Mouse (Mus musculus): ENCODE measurements around the gene Ninj1. TPM values are rescaled to one million over a fixed set of nuclear protein-coding genes. Genes with fewer than 3 reads are reported as not detected.
A peak's percentile ranks its signal among the peaks of the same experiment; 100 is the strongest.

Ninj1 gene
- polyA plus RNA-seq, 1 experiment = 78.6 TPM

DNA sequence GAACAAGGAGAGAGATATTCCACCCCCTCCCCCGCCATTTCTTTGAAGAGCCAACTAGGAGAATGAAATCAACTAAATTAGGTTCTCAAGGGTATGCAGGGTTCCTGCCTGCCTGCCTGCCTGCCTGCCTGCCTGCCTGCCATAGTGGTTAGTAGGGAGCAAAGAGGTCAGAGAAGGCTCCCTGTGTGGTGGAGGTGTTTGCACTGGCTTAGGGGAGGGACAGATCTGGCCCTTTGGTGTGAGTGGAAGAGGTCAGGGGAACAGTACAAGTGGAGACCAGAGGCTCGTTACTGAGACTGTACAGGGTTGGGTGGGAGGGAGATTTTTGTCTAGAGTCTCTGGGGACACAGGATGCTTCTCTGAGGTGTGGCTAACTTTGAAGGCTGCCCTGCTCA is 1.7 kb downstream of the Ninj1 start:
- H3K79me2 ChIP-seq (ENCODE audit: control insufficient read depth, insufficient read depth) = peaks cover 16% of the 10 kb centered on the region
- TF ChIP-seq MAX (IDR thresholded peaks at IDR 0.05) = no peak
- H3K27me3 ChIP-seq (ENCODE audit: control insufficient read depth, insufficient read depth, insufficient read length) = no peaks in the 10 kb centered on the region
- no peaks in the 10 kb centered on the region for H3K36me3 ChIP-seq (ENCODE audit: control insufficient read depth, insufficient read depth)
- peaks cover 1% of the 10 kb centered on the region for H3K79me3 ChIP-seq (ENCODE audit: low read depth)
- H3K4me3 ChIP-seq (ENCODE audit: insufficient read depth, poor library complexity, severe bottlenecking) = no peak overlapping the region
- no peak overlapping the region for H3ac ChIP-seq (ENCODE audit: control insufficient read depth, insufficient read length, low read depth)

DNA sequence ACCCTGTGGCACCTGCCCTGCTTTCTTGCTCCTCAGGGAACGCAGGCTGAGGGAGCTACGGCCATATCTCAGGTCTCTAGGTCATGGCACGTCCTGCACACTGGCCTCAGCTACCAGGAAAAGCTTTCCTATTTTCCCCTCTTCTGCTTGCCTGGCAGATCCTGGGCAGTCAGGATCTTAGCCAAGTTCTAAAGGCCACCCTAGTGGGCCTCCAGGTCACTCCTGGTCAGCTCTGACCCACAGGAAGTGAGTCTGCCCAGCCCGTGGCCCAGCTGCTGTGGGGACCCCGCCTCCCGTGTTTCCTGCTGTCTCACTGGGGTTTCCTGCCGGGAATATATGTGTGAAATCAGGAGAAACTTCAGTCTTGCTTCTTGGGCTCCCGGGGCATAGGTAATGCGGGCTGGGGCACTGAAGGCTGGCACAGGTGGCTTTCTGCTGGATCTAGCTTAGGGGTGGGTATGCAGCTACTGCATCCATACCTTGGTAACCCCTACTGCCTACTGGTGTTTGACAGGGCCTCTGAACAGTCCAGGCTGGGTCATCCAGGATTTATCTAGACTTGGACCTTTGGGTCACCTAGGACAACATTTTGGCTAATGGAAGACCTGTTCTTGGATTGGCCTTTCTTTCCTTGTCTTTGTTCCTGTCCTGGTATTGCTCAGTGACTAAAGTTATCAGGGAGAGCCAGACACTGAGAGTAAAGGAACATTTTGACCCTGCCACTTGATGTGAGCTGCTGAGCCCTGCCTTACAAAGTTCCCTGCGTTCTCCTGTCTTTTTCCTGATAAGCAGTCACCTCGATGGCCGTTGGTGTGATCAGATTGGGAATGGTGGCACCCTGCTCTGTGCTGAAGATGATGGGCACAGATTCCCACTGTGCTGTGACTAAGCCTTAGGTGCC is 2.9 kb downstream of the Ninj1 start:
- H3K4me3 ChIP-seq (ENCODE audit: insufficient read depth, poor library complexity, severe bottlenecking) = no peak overlapping the region
- peaks cover 1% of the 10 kb centered on the region for H3K79me3 ChIP-seq (ENCODE audit: low read depth)

DNA sequence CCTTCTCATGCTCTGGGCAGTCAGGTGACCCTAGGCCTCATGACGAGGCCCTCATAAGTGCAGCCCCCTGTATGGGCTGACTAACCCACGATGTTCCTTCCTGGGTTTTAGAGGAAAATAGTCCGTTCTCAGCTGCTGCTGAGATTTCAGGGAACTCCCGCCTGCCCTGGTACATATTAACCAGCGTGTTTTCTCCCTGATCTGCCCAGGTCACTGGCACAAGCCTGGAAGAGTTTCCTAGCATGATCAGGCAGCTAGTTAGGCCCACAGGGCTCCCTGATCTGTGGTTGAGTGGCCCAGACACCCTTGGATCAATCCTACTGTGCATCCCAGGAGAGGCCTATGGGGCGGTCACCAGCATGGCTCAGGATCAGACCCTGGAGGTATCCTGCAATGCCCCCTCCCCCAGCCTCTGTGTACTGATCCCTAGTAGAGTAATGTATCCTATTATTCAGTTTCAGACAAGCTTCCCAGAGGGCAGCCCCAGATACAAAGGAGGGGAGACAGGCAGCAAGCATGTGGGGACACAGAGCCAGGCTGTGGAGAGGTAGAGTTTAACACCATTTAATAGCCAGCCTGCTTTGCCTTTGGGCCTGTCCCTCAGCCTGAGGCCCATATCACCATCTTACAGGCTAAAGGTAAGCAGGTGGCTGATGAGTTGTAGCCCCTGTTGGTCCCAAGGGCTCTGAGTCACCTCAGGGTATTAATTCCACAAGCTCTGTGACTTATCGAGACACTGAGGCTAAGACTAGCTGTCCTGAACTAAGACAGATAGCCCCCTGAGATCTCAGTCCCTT is 3.8 kb downstream of the Ninj1 start:
- peaks cover 1% of the 10 kb centered on the region for H3K79me3 ChIP-seq (ENCODE audit: low read depth)
- H3K4me3 ChIP-seq (ENCODE audit: insufficient read depth, poor library complexity, severe bottlenecking) = no peak overlapping the region
- TF ChIP-seq CTCF (IDR thresholded peaks at IDR 0.05; ENCODE audit: control insufficient read depth, insufficient read depth, insufficient read length) (no peak), MYOD1 (IDR thresholded peaks at IDR 0.05; ENCODE audit: control insufficient read depth, insufficient read length, low read depth) (peak; percentile 42)
- peak overlapping the region; percentile 5 for H3ac ChIP-seq (ENCODE audit: control insufficient read depth, insufficient read length, low read depth)
- H3K79me2 ChIP-seq (ENCODE audit: control insufficient read depth, insufficient read depth) = peaks cover 16% of the 10 kb centered on the region
- H3K36me3 ChIP-seq (ENCODE audit: control insufficient read depth, insufficient read depth) = peaks cover 7% of the 10 kb centered on the region
- H3K27me3 ChIP-seq (ENCODE audit: control insufficient read depth, insufficient read depth, insufficient read length) = no peaks in the 10 kb centered on the region

More for the DNA sequence above, 2.9 kb downstream of the Ninj1 start:
- H3K36me3 ChIP-seq (ENCODE audit: control insufficient read depth, insufficient read depth) = no peaks in the 10 kb centered on the region
- no peak for TF ChIP-seq MYOD1 (IDR thresholded peaks at IDR 0.05; ENCODE audit: control insufficient read depth, insufficient read length, low read depth)
- TF ChIP-seq USF1 (IDR thresholded peaks at IDR 0.05; ENCODE audit: low read depth) = no peak
- no peak for TF ChIP-seq MAX (IDR thresholded peaks at IDR 0.05)
- no peak for TF ChIP-seq MYOG (IDR thresholded peaks at IDR 0.05; ENCODE audit: control insufficient read depth, extremely low read depth, insufficient read length)
- TF ChIP-seq CEBPB (IDR thresholded peaks at IDR 0.05; ENCODE audit: low read depth) = no peak
- no peak for TF ChIP-seq CTCF (IDR thresholded peaks at IDR 0.05; ENCODE audit: control insufficient read depth, insufficient read depth, insufficient read length)
- TF ChIP-seq FOSL1 (IDR thresholded peaks at IDR 0.05; ENCODE audit: insufficient read depth, low read length, poor library complexity, severe bottlenecking) = no peak
- no peaks in the 10 kb centered on the region for H3K27me3 ChIP-seq (ENCODE audit: control insufficient read depth, insufficient read depth, insufficient read length)
- H3K79me2 ChIP-seq (ENCODE audit: control insufficient read depth, insufficient read depth) = peaks cover 16% of the 10 kb centered on the region
- no peak overlapping the region for H3ac ChIP-seq (ENCODE audit: control insufficient read depth, insufficient read length, low read depth)

DNA sequence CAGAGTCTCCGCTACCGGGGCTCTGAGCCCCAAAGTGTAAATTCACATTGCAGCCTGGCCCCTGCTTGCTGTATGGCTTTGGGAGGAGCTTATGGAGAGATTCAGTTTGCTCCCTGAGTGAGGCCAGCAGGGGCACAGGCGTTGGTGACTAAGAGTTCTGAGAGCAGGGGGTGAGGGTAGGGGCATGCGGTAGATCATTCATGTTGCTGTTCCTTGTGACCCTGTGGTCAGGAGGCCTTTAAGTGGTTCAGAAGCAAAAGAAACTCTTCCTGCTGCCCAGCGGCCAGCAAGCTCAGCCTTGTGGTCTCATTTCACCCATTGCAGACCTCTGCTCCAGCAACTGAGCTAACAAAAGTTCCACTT is 4.4 kb downstream of the Ninj1 start:
- Histone ChIP-seq H3K4me3 (ENCODE audit: insufficient read depth, poor library complexity, severe bottlenecking) (no peak overlapping the region), H3K79me3 (ENCODE audit: low read depth) (peaks cover 1% of the 10 kb centered on the region), H3ac (ENCODE audit: control insufficient read depth, insufficient read length, low read depth) (no peak overlapping the region), H3K27me3 (ENCODE audit: control insufficient read depth, insufficient read depth, insufficient read length) (no peaks in the 10 kb centered on the region), H3K79me2 (ENCODE audit: control insufficient read depth, insufficient read depth) (peaks cover 16% of the 10 kb centered on the region), H3K36me3 (ENCODE audit: control insufficient read depth, insufficient read depth) (peaks cover 7% of the 10 kb centered on the region)
- TF ChIP-seq USF1 (IDR thresholded peaks at IDR 0.05; ENCODE audit: low read depth) = no peak
- TF ChIP-seq MAX (IDR thresholded peaks at IDR 0.05) = no peak
- no peak for TF ChIP-seq MYOG (IDR thresholded peaks at IDR 0.05; ENCODE audit: control insufficient read depth, extremely low read depth, insufficient read length)
- no peak for TF ChIP-seq CTCF (IDR thresholded peaks at IDR 0.05; ENCODE audit: control insufficient read depth, insufficient read depth, insufficient read length)
- TF ChIP-seq MYOD1 (IDR thresholded peaks at IDR 0.05; ENCODE audit: control insufficient read depth, insufficient read length, low read depth) = no peak
- no peak for TF ChIP-seq CEBPB (IDR thresholded peaks at IDR 0.05; ENCODE audit: low read depth)
- TF ChIP-seq FOSL1 (IDR thresholded peaks at IDR 0.05; ENCODE audit: insufficient read depth, low read length, poor library complexity, severe bottlenecking) = no peak

DNA sequence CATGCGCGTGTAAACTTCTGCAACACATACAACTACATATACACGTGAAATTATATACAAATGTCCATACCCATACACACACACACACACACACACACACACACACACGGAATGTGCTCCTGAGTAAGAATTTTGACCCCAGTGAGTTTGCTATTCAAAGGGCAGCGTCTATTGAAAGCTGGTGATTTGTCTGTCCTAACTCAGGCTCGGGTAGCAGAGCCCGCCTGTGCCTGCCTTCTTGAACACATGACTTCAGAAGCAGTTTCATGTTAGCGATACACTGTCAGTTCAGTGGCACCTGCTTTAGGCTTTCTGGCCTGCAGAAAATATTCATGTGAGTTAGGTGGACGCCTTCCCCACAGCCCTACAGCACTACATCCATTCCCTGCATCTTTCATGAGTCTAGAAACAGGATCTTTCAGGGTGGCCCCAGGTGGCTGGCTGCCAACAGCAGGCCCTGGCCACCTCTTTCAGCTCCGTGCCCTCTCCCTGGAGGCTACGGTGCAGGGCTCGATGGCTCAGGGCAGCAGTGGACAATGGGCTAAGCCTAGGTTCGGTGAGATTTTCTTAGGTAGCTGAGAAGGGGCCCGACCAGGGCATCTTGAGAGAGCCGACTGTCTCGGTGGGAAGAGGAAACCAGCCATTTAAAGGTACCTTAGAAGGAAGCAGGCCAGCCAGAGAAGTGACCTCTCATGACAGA is 5.0 kb downstream of the Ninj1 start:
- TF ChIP-seq FOSL1 (IDR thresholded peaks at IDR 0.05; ENCODE audit: insufficient read depth, low read length, poor library complexity, severe bottlenecking) (no peak), MYOD1 (IDR thresholded peaks at IDR 0.05; ENCODE audit: control insufficient read depth, insufficient read length, low read depth) (no peak), CTCF (IDR thresholded peaks at IDR 0.05; ENCODE audit: control insufficient read depth, insufficient read depth, insufficient read length) (no peak), CEBPB (IDR thresholded peaks at IDR 0.05; ENCODE audit: low read depth) (no peak), MAX (IDR thresholded peaks at IDR 0.05) (no peak), MYOG (IDR thresholded peaks at IDR 0.05; ENCODE audit: control insufficient read depth, extremely low read depth, insufficient read length) (no peak), USF1 (IDR thresholded peaks at IDR 0.05; ENCODE audit: low read depth) (no peak)
- Histone ChIP-seq H3K4me3 (ENCODE audit: insufficient read depth, poor library complexity, severe bottlenecking) (no peak overlapping the region), H3K27me3 (ENCODE audit: control insufficient read depth, insufficient read depth, insufficient read length) (no peaks in the 10 kb centered on the region)

More for the DNA sequence above, 5.0 kb downstream of the Ninj1 start:
- H3K79me2 ChIP-seq (ENCODE audit: control insufficient read depth, insufficient read depth) = peaks cover 16% of the 10 kb centered on the region
- H3K79me3 ChIP-seq (ENCODE audit: low read depth) = peaks cover 1% of the 10 kb centered on the region
- no peak overlapping the region for H3ac ChIP-seq (ENCODE audit: control insufficient read depth, insufficient read length, low read depth)
- peaks cover 7% of the 10 kb centered on the region for H3K36me3 ChIP-seq (ENCODE audit: control insufficient read depth, insufficient read depth)

Measured in C2C12 (cell line).